Mouse (Mus musculus) ES-E14 (cell line): ENCODE measurements around the gene Parp11.

Experiments
- CHD2 ChIP-seq: IDR thresholded peaks from 2 replicates; pipeline ENCODE4 v1.6.1; 2014; ENCODE audit warnings: mild to moderate bottlenecking, low read depth, low read length, inconsistent platforms
- HCFC1 ChIP-seq: IDR thresholded peaks from 2 replicates; pipeline ENCODE4 v1.6.1; 2012; ENCODE audit warnings: low read length, inconsistent platforms, borderline replicate concordance; ENCODE audit not compliant: insufficient read depth
- MAFK ChIP-seq: IDR thresholded peaks from 2 replicates; pipeline ENCODE4 v1.6.1; 2014; ENCODE audit warnings: mild to moderate bottlenecking, low read depth, low read length, inconsistent platforms; ENCODE audit not compliant: insufficient read depth
- ZNF384 ChIP-seq: IDR thresholded peaks from 2 replicates; pipeline ENCODE4 v1.6.1; 2012; ENCODE audit warnings: low read depth, low read length, inconsistent platforms

DNA sequence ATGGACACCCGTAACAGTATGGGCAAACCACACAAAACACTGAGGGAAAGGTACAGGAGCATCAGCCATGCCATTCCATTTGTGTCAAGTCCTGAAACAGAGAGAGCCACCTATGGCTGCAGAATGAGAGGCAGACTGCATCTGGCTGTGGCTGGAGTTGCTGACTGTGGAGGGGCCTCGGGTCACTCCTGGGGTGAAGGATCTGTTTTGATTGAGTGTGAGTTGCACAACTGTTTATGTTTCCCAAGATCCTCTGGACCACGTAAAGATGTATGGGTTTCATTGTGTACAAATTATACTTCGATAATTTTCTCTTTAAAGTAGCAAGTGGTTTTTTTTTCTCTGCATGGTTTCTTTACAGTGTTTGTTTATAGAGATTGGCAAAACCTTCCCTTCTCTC lies 93.9 kb downstream of the Parp11 start:
- TF ChIP-seq MAFK (no peak), ZNF384 (no peak), CHD2 (no peak), HCFC1 (no peak)
